Mouse (Mus musculus) CH12.LX (cell line): ENCODE results near the gene Nell1. TPM values are rescaled to one million over a fixed set of nuclear protein-coding genes. Genes with fewer than 3 reads are reported as not detected.

ENCODE experiments used
- DNase-seq: peaks from one replicate; pipeline ENCODE4 v3.0.0-alpha.2; 2013; ENCODE audit errors: extremely low read depth
- H3K27ac ChIP-seq: 2 replicates; pipeline ENCODE4 v1.5.1; 2012; ENCODE audit warnings: low read depth, mild to moderate bottlenecking, control low read depth, moderate library complexity; ENCODE audit not compliant: insufficient read depth
- H3K27me3 ChIP-seq: replicated peaks from 2 replicates; pipeline ENCODE3; 2012; ENCODE audit warnings: inconsistent platforms
- H3K36me3 ChIP-seq, 2 experiments: replicated peaks in 1 of 2; 2 replicates each; pipeline versions ENCODE3 to v1.6.1; 2012; ENCODE audit warnings: inconsistent platforms in 1 of 2, low read length in 1 of 2, mild to moderate bottlenecking in 1 of 2, mixed read lengths in 1 of 2, moderate library complexity in 1 of 2; ENCODE audit not compliant: control insufficient read depth in 1 of 2, insufficient read depth in 1 of 2
- H3K4me1 ChIP-seq, 2 experiments: 2 replicates each; pipeline ENCODE4 v1.6.1; 2012; ENCODE audit warnings: inconsistent platforms in 1 of 2, moderate library complexity in 1 of 2; ENCODE audit not compliant: insufficient read depth in 2 of 2, control insufficient read depth in 1 of 2
- H3K4me2 ChIP-seq: 2 replicates; pipeline ENCODE4 v1.6.1; 2012; ENCODE audit warnings: low read depth, mild to moderate bottlenecking, control low read depth; ENCODE audit not compliant: poor library complexity, insufficient read depth, severe bottlenecking
- H3K4me3 ChIP-seq, 3 experiments: fragments of 150-350 bp in 1 of 3; sonication (generic) in 1 of 3; replicated peaks in 1 of 3; 2 replicates each; pipeline versions ENCODE3 to v1.5.1; 2011 to 2012; ENCODE audit warnings: low read depth in 2 of 3, low read length in 2 of 3, mild to moderate bottlenecking in 2 of 3, moderate library complexity in 2 of 3, control low read depth in 1 of 3, improper control_type of control experiment in 1 of 3, inconsistent platforms in 1 of 3, mixed read lengths in 1 of 3; ENCODE audit not compliant: poor library complexity in 1 of 3
- H3K79me2 ChIP-seq: replicated peaks from 2 replicates; pipeline ENCODE4 v1.6.1; 2012; ENCODE audit warnings: mild to moderate bottlenecking, moderate library complexity; ENCODE audit not compliant: control insufficient read depth, poor library complexity, insufficient read depth, severe bottlenecking; ENCODE audit errors: extremely low read depth
- H3K9ac ChIP-seq: 2 replicates; pipeline ENCODE4 v1.6.1; 2012; ENCODE audit warnings: low read depth, mild to moderate bottlenecking, control low read depth, moderate library complexity; ENCODE audit not compliant: insufficient read depth
- H3K9me3 ChIP-seq: replicated peaks from 2 replicates; pipeline ENCODE3; 2012; ENCODE audit warnings: low read length, inconsistent platforms, mixed read lengths
- BHLHE40 ChIP-seq: IDR thresholded peaks from 2 replicates; pipeline ENCODE4 v1.6.1; 2011; ENCODE audit warnings: mild to moderate bottlenecking, low read depth, low read length, improper control_type of control experiment
- CHD1 ChIP-seq: IDR thresholded peaks from 2 replicates; pipeline ENCODE4 v1.6.1; 2012; ENCODE audit warnings: low read depth, low read length, improper control_type of control experiment, inconsistent platforms
- CHD2 ChIP-seq: IDR thresholded peaks from 2 replicates; pipeline ENCODE4 v1.6.1; 2011; ENCODE audit warnings: low read length, improper control_type of control experiment
- CTCF ChIP-seq, 2 experiments: IDR thresholded peaks in 1 of 2; conservative IDR thresholded peaks in 1 of 2; 2 replicates each; pipeline ENCODE4 v1.5.1; 2011 to 2012; ENCODE audit warnings: low read depth in 2 of 2, low read length in 2 of 2, improper control_type of control experiment in 1 of 2, inconsistent platforms in 1 of 2, mild to moderate bottlenecking in 1 of 2, moderate library complexity in 1 of 2
- E2F4 ChIP-seq: IDR thresholded peaks from 2 replicates; pipeline ENCODE4 v1.6.1; 2011; ENCODE audit warnings: low read depth, low read length, improper control_type of control experiment; ENCODE audit not compliant: insufficient replicate concordance
- ETS1 ChIP-seq: conservative IDR thresholded peaks from 2 replicates; pipeline ENCODE4 v1.6.1; 2012; ENCODE audit warnings: low read depth, mild to moderate bottlenecking, inconsistent platforms, low read length, improper control_type of control experiment, moderate library complexity
- GABPA ChIP-seq: IDR thresholded peaks from 2 replicates; pipeline ENCODE4 v1.6.1; 2012; ENCODE audit warnings: low read depth, low read length, improper control_type of control experiment, inconsistent platforms; ENCODE audit not compliant: insufficient replicate concordance
- IRF4 ChIP-seq: IDR thresholded peaks from 2 replicates; pipeline ENCODE4 v1.6.1; 2014; ENCODE audit warnings: low read depth, mild to moderate bottlenecking, inconsistent platforms, low read length, improper control_type of control experiment
- MAFK ChIP-seq: IDR thresholded peaks from 2 replicates; pipeline ENCODE4 v1.6.1; 2011; ENCODE audit warnings: low read length, improper control_type of control experiment; ENCODE audit not compliant: insufficient replicate concordance
- MAX ChIP-seq: IDR thresholded peaks from 2 replicates; pipeline ENCODE4 v1.6.1; 2011; ENCODE audit warnings: low read length, improper control_type of control experiment
- MXI1 ChIP-seq: IDR thresholded peaks from 2 replicates; pipeline ENCODE4 v1.6.1; 2011; ENCODE audit warnings: mild to moderate bottlenecking, low read depth, low read length, improper control_type of control experiment
- MYC ChIP-seq: IDR thresholded peaks from 2 replicates; pipeline ENCODE4 v1.6.1; 2011; ENCODE audit warnings: low read depth, mild to moderate bottlenecking, improper control_type of control experiment, low read length
- NRF1 ChIP-seq: IDR thresholded peaks from 2 replicates; pipeline ENCODE4 v1.6.1; 2014; ENCODE audit warnings: low read depth, mild to moderate bottlenecking, inconsistent platforms, low read length, improper control_type of control experiment, moderate library complexity
- PAX5 ChIP-seq: IDR thresholded peaks from 2 replicates; pipeline ENCODE4 v1.6.1; 2012; ENCODE audit warnings: low read length, inconsistent platforms, mixed read lengths
- SIN3A ChIP-seq: IDR thresholded peaks from 2 replicates; pipeline ENCODE4 v1.6.1; 2012; ENCODE audit warnings: low read length, improper control_type of control experiment, inconsistent platforms
- SMC3 ChIP-seq: IDR thresholded peaks from 2 replicates; pipeline ENCODE4 v1.6.1; 2011; ENCODE audit warnings: low read depth, low read length, improper control_type of control experiment
- TCF12 ChIP-seq: IDR thresholded peaks from 2 replicates; pipeline ENCODE4 v1.6.1; 2014; ENCODE audit warnings: low read depth, mild to moderate bottlenecking, inconsistent platforms, low read length, improper control_type of control experiment
- USF1 ChIP-seq: IDR thresholded peaks from 2 replicates; pipeline ENCODE4 v1.6.1; 2014; ENCODE audit warnings: low read depth, mild to moderate bottlenecking, inconsistent platforms, low read length, improper control_type of control experiment
- ZNF384 ChIP-seq: IDR thresholded peaks from 2 replicates; pipeline ENCODE4 v1.6.1; 2012; ENCODE audit warnings: low read depth, low read length, improper control_type of control experiment, inconsistent platforms
- dilution Hi-C: fragments of 300-500 bp; cut with MboI; formaldehyde crosslinking; loops from 2 replicates; pipeline ENCODE4 v1.14.3; 2020; ENCODE audit warnings: low sequenced_read_pairs; ENCODE audit not compliant: extremely low pct_unique_long_range_greater_than_20kb, extremely low pct_ligation_motif_present
- in situ Hi-C: fragments of 300-500 bp; cut with MboI; formaldehyde crosslinking; loops from 3 replicates; pipeline ENCODE4 v1.14.3; 2019; ENCODE audit warnings: low sequenced_read_pairs, low pct_ligation_motif_present, low pct_unique_long_range_greater_than_20kb, mixed read lengths
- polyA plus RNA-seq: library from polyadenylated mRNA; unstranded; fragments of >175 nt; gene quantifications from 2 replicates; pipeline ENCODE4 v1.2.1, GENCODE M21; 2012; ENCODE audit warnings: low read depth; ENCODE audit not compliant: insufficient read length
- total RNA-seq, 2 experiments: library from RNA; depleted of rRNA; stranded (reverse); fragments of 300-350 nt in 1 of 2; fragments of >200 nt in 1 of 2; gene quantifications; 2 replicates each; pipeline ENCODE4 v1.2.3; 2012 to 2014

Nell1 gene
- total and polyA plus RNA-seq, 3 experiments: not detected

DNA sequence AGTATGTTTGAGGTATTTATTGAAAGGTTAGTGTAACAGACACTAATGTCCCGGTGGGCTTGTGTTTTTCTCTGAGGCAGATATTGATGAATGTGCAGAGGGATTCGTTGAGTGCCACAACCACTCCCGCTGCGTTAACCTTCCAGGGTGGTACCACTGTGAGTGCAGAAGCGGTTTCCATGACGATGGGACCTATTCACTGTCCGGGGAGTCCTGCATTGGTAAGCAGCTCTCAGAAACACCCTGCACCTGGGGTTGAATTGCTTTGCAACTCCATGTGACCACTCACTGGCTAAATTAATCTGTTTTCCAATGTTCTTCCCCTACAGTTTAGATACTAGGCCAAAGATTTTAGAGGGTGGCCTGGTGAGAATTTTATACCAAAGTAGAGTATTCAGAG lies 851.5 kb downstream of the Nell1 start:
- no peak for DNase-seq
- Histone ChIP-seq H3K36me3 (no peaks in the 10 kb centered on the region), H3K4me3 (no peak overlapping the region), H3K9ac (no peak overlapping the region), H3K79me2 (no peaks in the 10 kb centered on the region), H3K27ac (no peak overlapping the region), H3K27me3 (no peaks in the 10 kb centered on the region), H3K4me1 (no peaks in the 10 kb centered on the region), H3K4me2 (no peak overlapping the region), H3K9me3 (peaks cover 35% of the 10 kb centered on the region)
- TF ChIP-seq GABPA (no peak), CTCF (conservative IDR thresholded peaks at IDR 0.05 in 1 of 2, IDR thresholded peaks at IDR 0.05 in 1 of 2; ENCODE audit: low read depth in 2 of 2, low read length in 2 of 2) (no peak), IRF4 (no peak), PAX5 (no peak), ZNF384 (no peak), TCF12 (no peak)
- in situ Hi-C loops: no loop called here
- dilution Hi-C loops: no loop called here

DNA sequence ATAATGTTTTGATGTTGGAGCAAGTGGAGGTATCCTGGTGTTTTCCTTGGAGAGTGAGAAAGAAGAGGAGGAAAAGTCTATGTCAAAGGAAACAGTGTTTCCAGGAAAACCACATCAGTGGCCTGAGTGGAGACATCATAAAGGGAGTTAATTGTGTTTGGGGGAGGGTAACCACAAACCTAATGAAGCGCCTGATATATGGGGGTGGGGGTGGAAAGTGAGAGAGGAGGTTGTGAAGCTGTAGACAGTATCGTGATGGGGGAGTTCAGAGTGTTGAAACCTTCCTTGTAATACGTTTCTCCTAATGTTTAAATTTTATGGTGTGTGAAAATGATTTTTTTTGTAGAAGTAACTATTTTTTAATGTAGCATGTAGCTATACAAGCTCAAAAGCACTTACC lies 858.1 kb downstream of the Nell1 start:
- no peak overlapping the region for H3K4me3 ChIP-seq
- TF ChIP-seq MAX: no peak
- TF ChIP-seq BHLHE40: no peak
- no peak for TF ChIP-seq CHD2
- TF ChIP-seq USF1: no peak
- no peak for TF ChIP-seq MXI1
- no peak for TF ChIP-seq SIN3A
- TF ChIP-seq CHD1: no peak
- TF ChIP-seq IRF4: no peak
- TF ChIP-seq ETS1: no peak
- no peak for TF ChIP-seq SMC3
- TF ChIP-seq MAFK: no peak
- no peak for TF ChIP-seq NRF1
- TF ChIP-seq MYC: no peak
- no peak for TF ChIP-seq E2F4
- no peak overlapping the region for H3K4me2 ChIP-seq
- H3K79me2 ChIP-seq: no peaks in the 10 kb centered on the region
- no peak for DNase-seq
- H3K27ac ChIP-seq: no peak overlapping the region
- no peaks in the 10 kb centered on the region for H3K36me3 ChIP-seq
- dilution Hi-C loops (no loop called here), in situ Hi-C loops (no loop called here)
- H3K4me1 ChIP-seq: no peaks in the 10 kb centered on the region
- H3K27me3 ChIP-seq: no peaks in the 10 kb centered on the region
- H3K9me3 ChIP-seq: peaks cover 32% of the 10 kb centered on the region
- H3K9ac ChIP-seq: no peak overlapping the region
